Mouse (Mus musculus) c-Kit-negative CD71-positive TER-119-positive erythroid progenitor cells, embryonic 14.5 days (primary cell): ENCODE measurements around the gene Vmn2r58.
"Not testable (repeated sequence)": the region's sequence is repeated elsewhere in the genome, so short reads cannot be mapped to it uniquely, and the experiment has no call there.

Experiments used
- DNase-seq: peaks from one replicate; pipeline ENCODE4 v3.0.0-alpha.2; 2013; ENCODE audit warnings: low read depth, low spot score

Gene Vmn2r58

DNA sequence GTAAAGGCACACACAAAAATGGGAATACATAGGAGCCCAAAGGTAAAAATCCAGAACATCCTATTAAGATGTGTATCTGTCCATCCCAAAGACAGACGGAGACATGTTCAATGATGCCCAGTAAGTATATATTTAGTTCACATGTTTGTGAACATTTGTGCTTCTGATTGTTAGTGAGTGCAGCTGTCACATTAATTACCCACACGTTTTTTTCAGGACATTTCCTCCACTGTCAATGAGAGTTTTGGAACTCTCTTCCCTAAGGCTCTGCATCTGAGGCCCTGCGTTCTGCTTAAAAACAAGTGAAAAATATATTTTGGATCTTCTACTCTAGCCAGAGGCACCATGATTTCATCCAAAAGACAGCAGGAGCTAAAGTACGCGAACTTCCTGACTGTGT lies at the start of gene Vmn2r58:
Gene Vmn2r58, minus strand, starts transcription at position 101 of the 400 bp plus-strand sequence.
- DNase-seq = not testable (repeated sequence)
